Mouse (Mus musculus): ENCODE results near the gene Bcl11a. TPM values are rescaled to one million over a fixed set of nuclear protein-coding genes. Genes with fewer than 3 reads are reported as not detected.

The Bcl11a gene
- polyA plus RNA-seq, 1 experiment from 2014 or later: 0.95 TPM

DNA sequence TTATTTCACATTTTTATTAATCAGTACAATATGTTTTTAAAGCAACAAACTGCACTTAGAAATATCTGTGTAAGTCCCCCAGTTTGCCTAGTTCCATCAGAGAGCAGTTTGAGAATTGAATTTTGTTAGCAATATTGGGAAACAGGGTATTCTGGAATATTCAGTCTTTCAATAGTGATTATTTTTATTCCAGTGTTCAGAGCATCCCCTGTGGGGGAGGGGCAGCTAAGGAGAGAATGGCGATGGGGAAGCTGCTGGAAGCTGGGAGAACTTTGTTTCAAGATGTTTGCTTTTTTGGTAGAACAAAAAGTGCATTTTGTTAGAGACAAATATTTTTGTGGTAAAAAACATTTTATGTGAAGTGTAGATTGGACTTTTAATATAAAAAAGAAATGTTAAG, 18.7 kb upstream of the Bcl11a start:
- Histone ChIP-seq H3K27me3 (ENCODE audit: insufficient read depth, low read length) (peaks cover 26% of the 10 kb centered on the region), H3K36me3 (ENCODE audit: insufficient read depth, low read length) (no peaks in the 10 kb centered on the region), H3K4me1 (replicated peaks; ENCODE audit: insufficient read depth, low read length) (no peaks in the 10 kb centered on the region), H3K4me3 (replicated peaks; ENCODE audit: low read depth, low read length) (no peak overlapping the region), H3K4me2 (ENCODE audit: low read length) (no peak overlapping the region), H3K27ac (no peak overlapping the region), H3K9me3 (replicated peaks; ENCODE audit: low read length) (no peaks in the 10 kb centered on the region), H3K9ac (ENCODE audit: low read depth, low read length) (no peak overlapping the region)
- whole genome bisulfite sequencing: 17% methylated on average over 1 of the region's 1 CpGs
- no peak for DNase-seq (ENCODE audit: low spot score)
- ATAC-seq (replicated peaks; ENCODE audit: low FRiP score, low read depth): no peak
- TF ChIP-seq CTCF (IDR thresholded peaks at IDR 0.05; ENCODE audit: low read depth): no peak

DNA sequence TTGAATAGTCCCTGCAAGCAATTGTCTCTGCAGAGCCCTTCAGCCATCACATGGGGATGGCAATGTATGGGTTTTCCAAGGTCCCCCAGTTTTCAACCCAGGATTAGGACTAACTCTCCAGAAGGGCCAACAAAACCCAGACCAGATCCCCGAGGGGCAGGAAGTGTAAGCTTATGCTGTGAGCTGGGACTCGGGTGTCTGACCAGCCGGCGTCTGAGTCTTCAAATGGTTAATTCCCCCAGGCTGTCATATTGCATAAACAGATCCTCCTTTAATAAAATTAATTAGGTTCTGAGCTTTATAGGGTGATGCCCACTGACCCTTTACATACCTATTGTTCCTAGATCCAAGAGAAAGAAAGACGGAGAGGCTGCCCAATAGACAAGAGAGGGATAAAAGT, 17.4 kb upstream of the Bcl11a start:
- DNase-seq (ENCODE audit: low spot score) (no peak), ATAC-seq (replicated peaks; ENCODE audit: low FRiP score, low read depth) (no peak)
- Histone ChIP-seq H3K4me2 (ENCODE audit: low read length) (no peak overlapping the region), H3K4me3 (replicated peaks; ENCODE audit: low read depth, low read length) (no peak overlapping the region), H3K9me3 (replicated peaks; ENCODE audit: low read length) (no peaks in the 10 kb centered on the region), H3K27me3 (ENCODE audit: insufficient read depth, low read length) (peaks cover 27% of the 10 kb centered on the region), H3K4me1 (replicated peaks; ENCODE audit: insufficient read depth, low read length) (no peaks in the 10 kb centered on the region), H3K27ac (no peak overlapping the region), H3K36me3 (ENCODE audit: insufficient read depth, low read length) (no peaks in the 10 kb centered on the region), H3K9ac (ENCODE audit: low read depth, low read length) (no peak overlapping the region)
- WGBS: 8% methylated on average over 5 of the region's 5 CpGs
- no peak for TF ChIP-seq CTCF (IDR thresholded peaks at IDR 0.05; ENCODE audit: low read depth)

GRCm38 (mm10) chr11:24061819-24062218, 16.0 kb upstream of the Bcl11a start:
- no peaks in the 10 kb centered on the region for H3K36me3 ChIP-seq (ENCODE audit: insufficient read depth, low read length)
- TF ChIP-seq CTCF (IDR thresholded peaks at IDR 0.05; ENCODE audit: low read depth): no peak
- no peak overlapping the region for H3K4me3 ChIP-seq (replicated peaks; ENCODE audit: low read depth, low read length)
- DNase-seq (ENCODE audit: low spot score) (no peak), ATAC-seq (replicated peaks; ENCODE audit: low FRiP score, low read depth) (no peak; the same call in 1 of the 2 replicates)
- H3K9ac ChIP-seq (ENCODE audit: low read depth, low read length): no peak overlapping the region
- 0% methylated on average over 14 of the region's 14 CpGs for WGBS
- H3K27ac ChIP-seq: no peak overlapping the region
- H3K4me2 ChIP-seq (ENCODE audit: low read length): peak overlapping the region; percentile 30; the same call in 1 of the 2 replicates
- H3K4me1 ChIP-seq (replicated peaks; ENCODE audit: insufficient read depth, low read length): no peaks in the 10 kb centered on the region
- H3K27me3 ChIP-seq (ENCODE audit: insufficient read depth, low read length): peaks cover 27% of the 10 kb centered on the region
- no peaks in the 10 kb centered on the region for H3K9me3 ChIP-seq (replicated peaks; ENCODE audit: low read length)

DNA sequence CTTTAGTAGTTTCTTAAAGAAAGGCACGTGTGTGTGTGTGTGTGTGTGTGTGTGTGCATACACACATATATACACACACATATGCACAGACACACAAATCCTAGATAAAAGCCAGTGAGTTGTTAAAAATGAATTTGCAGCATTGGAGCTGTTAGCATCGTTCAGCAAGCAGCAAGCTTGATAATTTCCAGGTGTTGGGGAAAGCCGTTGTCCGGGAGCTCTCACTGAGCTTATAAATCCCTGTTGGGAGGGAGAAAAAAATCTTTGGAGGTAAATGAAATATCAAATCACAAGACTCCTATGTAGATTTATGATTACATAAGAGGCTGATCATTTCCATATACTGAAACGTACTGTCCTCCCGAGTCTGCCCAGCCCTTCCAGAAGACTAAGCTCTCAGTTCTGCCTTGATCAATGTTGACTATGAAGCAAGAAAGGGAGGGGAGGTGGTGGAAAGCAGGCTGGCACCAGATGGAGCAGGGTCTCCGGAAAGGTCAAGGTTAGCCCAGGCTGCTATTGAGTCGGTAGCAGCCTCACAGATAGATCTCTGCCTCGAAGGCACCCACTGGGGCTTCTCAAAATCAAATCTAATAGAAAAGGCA, 15.3 kb upstream of the Bcl11a start:
- Histone ChIP-seq H3K4me3 (replicated peaks; ENCODE audit: low read depth, low read length) (no peak overlapping the region), H3K9ac (ENCODE audit: low read depth, low read length) (no peak overlapping the region), H3K9me3 (replicated peaks; ENCODE audit: low read length) (no peaks in the 10 kb centered on the region), H3K36me3 (ENCODE audit: insufficient read depth, low read length) (no peaks in the 10 kb centered on the region), H3K4me2 (ENCODE audit: low read length) (no peak overlapping the region), H3K27ac (no peak overlapping the region), H3K27me3 (ENCODE audit: insufficient read depth, low read length) (peaks cover 27% of the 10 kb centered on the region), H3K4me1 (replicated peaks; ENCODE audit: insufficient read depth, low read length) (no peaks in the 10 kb centered on the region)
- DNase-seq (ENCODE audit: low spot score) (no peak), ATAC-seq (replicated peaks; ENCODE audit: low FRiP score, low read depth) (no peak)
- TF ChIP-seq CTCF (IDR thresholded peaks at IDR 0.05; ENCODE audit: low read depth): no peak
- 31% methylated on average over 9 of the region's 9 CpGs for WGBS

DNA sequence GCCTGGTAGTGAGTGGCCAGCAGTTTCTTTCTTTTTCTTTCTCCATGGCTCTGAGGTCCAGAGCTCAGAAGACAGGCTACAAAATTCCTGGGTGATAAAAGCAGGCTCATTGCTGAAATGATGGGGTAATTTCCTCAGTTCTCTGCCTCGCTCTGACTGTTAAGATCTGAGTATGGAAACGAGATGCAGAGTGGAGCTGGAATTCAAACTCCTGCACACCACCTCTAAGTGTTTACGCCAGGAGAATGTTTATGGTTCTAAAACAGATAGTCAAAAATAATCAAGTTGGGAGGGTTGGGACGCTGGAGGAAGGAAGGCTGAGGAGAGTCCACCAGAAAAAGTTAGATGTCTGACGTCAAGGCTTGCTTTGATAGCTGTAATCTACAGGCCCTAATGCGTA, 13.6 kb upstream of the Bcl11a start:
- DNase-seq (ENCODE audit: low spot score): no peak
- 51% methylated on average over 6 of the region's 6 CpGs for WGBS
- no peak for ATAC-seq (replicated peaks; ENCODE audit: low FRiP score, low read depth)
- no peaks in the 10 kb centered on the region for H3K4me1 ChIP-seq (replicated peaks; ENCODE audit: insufficient read depth, low read length)
- H3K36me3 ChIP-seq (ENCODE audit: insufficient read depth, low read length): no peaks in the 10 kb centered on the region
- no peak overlapping the region for H3K27ac ChIP-seq
- no peak overlapping the region for H3K4me3 ChIP-seq (replicated peaks; ENCODE audit: low read depth, low read length)
- H3K9ac ChIP-seq (ENCODE audit: low read depth, low read length): no peak overlapping the region
- H3K4me2 ChIP-seq (ENCODE audit: low read length): no peak overlapping the region
- no peak for TF ChIP-seq CTCF (IDR thresholded peaks at IDR 0.05; ENCODE audit: low read depth)
- H3K27me3 ChIP-seq (ENCODE audit: insufficient read depth, low read length): peaks cover 27% of the 10 kb centered on the region
- no peaks in the 10 kb centered on the region for H3K9me3 ChIP-seq (replicated peaks; ENCODE audit: low read length)

GRCm38 (mm10) chr11:24065313-24065712, 12.5 kb upstream of the Bcl11a start:
- TF ChIP-seq CTCF (IDR thresholded peaks at IDR 0.05; ENCODE audit: low read depth): peak; percentile 62
- Histone ChIP-seq H3K4me2 (ENCODE audit: low read length) (no peak overlapping the region), H3K4me1 (replicated peaks; ENCODE audit: insufficient read depth, low read length) (no peaks in the 10 kb centered on the region), H3K9ac (ENCODE audit: low read depth, low read length) (no peak overlapping the region), H3K27ac (no peak overlapping the region), H3K4me3 (replicated peaks; ENCODE audit: low read depth, low read length) (no peak overlapping the region), H3K36me3 (ENCODE audit: insufficient read depth, low read length) (no peaks in the 10 kb centered on the region), H3K27me3 (ENCODE audit: insufficient read depth, low read length) (peaks cover 30% of the 10 kb centered on the region), H3K9me3 (replicated peaks; ENCODE audit: low read length) (no peaks in the 10 kb centered on the region)
- DNase-seq (ENCODE audit: low spot score) (peak; percentile 43), ATAC-seq (replicated peaks; ENCODE audit: low FRiP score, low read depth) (no peak)
- 46% methylated on average over 4 of the region's 4 CpGs for WGBS

Measured in kidney, postnatal 0 days (tissue).